Mouse (Mus musculus): ENCODE results near the gene Gfpt2. TPM values are rescaled to one million over a fixed set of nuclear protein-coding genes. Genes with fewer than 3 reads are reported as not detected.
"Not testable (repeated sequence)": the region's sequence is repeated elsewhere in the genome, so short reads cannot be mapped to it uniquely, and the experiment has no call there.

The Gfpt2 gene
- total RNA-seq, 4 experiments from 2014 or later: 4.2 to 8.5 (median 6.7) TPM

- DNase-seq (ENCODE audit: low spot score in 2 of 2): no peak
Measured at GRCm38 (mm10) chr11:49793131-49793530, 847 bp upstream of the Gfpt2 start.

GRCm38 (mm10) chr11:49794342-49795144 is 565 bp downstream of the Gfpt2 start:
- no peak for DNase-seq (ENCODE audit: low spot score in 2 of 2)

GRCm38 (mm10) chr11:49798931-49799330 is 5.0 kb downstream of the Gfpt2 start:
- DNase-seq (ENCODE audit: low spot score in 2 of 2): no peak

GRCm38 (mm10) chr11:49801516-49801915 is 7.5 kb downstream of the Gfpt2 start:
- no peak for DNase-seq (ENCODE audit: low spot score in 2 of 2)

GRCm38 (mm10) chr11:49803801-49804200 is 9.8 kb downstream of the Gfpt2 start:
- DNase-seq (ENCODE audit: low spot score in 2 of 2): no peak

GRCm38 (mm10) chr11:49806218-49806617 is 12.2 kb downstream of the Gfpt2 start:
- DNase-seq (ENCODE audit: low spot score in 2 of 2): no peak

- DNase-seq (ENCODE audit: low spot score in 2 of 2): no peak
Measured at GRCm38 (mm10) chr11:49808946-49809345, 15.0 kb downstream of the Gfpt2 start.

GRCm38 (mm10) chr11:49810696-49811095 is 16.7 kb downstream of the Gfpt2 start:
- DNase-seq (ENCODE audit: low spot score in 2 of 2): not testable (repeated sequence)

- DNase-seq (ENCODE audit: low spot score in 2 of 2): peak in 1 of 2 experiments; percentile 11
Measured at GRCm38 (mm10) chr11:49811099-49811541, 17.1 kb downstream of the Gfpt2 start.

- no peak for DNase-seq (ENCODE audit: low spot score in 2 of 2)
Measured at GRCm38 (mm10) chr11:49811879-49812278, 17.9 kb downstream of the Gfpt2 start.

- DNase-seq (ENCODE audit: low spot score in 2 of 2): peak; percentile 73 to 83
Measured at GRCm38 (mm10) chr11:49818869-49819566, 25.0 kb downstream of the Gfpt2 start.

- no peak for DNase-seq (ENCODE audit: low spot score in 2 of 2)
Measured at GRCm38 (mm10) chr11:49819676-49820075, 25.7 kb downstream of the Gfpt2 start.

GRCm38 (mm10) chr11:49820928-49821327 is 26.9 kb downstream of the Gfpt2 start:
- DNase-seq (ENCODE audit: low spot score in 2 of 2): no peak

- DNase-seq (ENCODE audit: low spot score in 2 of 2): no peak
Measured at GRCm38 (mm10) chr11:49821546-49821945, 27.6 kb downstream of the Gfpt2 start.

GRCm38 (mm10) chr11:49822337-49822736 is 28.4 kb downstream of the Gfpt2 start:
- DNase-seq (ENCODE audit: low spot score in 2 of 2): no peak

- no peak for DNase-seq (ENCODE audit: low spot score in 2 of 2)
Measured at GRCm38 (mm10) chr11:49824896-49825295, 30.9 kb downstream of the Gfpt2 start.

- no peak for DNase-seq (ENCODE audit: low spot score in 2 of 2)
Measured at GRCm38 (mm10) chr11:49827243-49827642, 33.3 kb downstream of the Gfpt2 start.

GRCm38 (mm10) chr11:49829176-49829745 is 35.3 kb downstream of the Gfpt2 start:
- DNase-seq (ENCODE audit: low spot score in 2 of 2): no peak

- no peak for DNase-seq (ENCODE audit: low spot score in 2 of 2)
Measured at GRCm38 (mm10) chr11:49831980-49832379, 38.0 kb downstream of the Gfpt2 start.

- no peak for DNase-seq (ENCODE audit: low spot score in 2 of 2)
Measured at GRCm38 (mm10) chr11:49832962-49833361, 39.0 kb downstream of the Gfpt2 start.

GRCm38 (mm10) chr11:49834248-49834647 is 40.3 kb downstream of the Gfpt2 start:
- DNase-seq (ENCODE audit: low spot score in 2 of 2): no peak

- DNase-seq (ENCODE audit: low spot score in 2 of 2): no peak
Measured at GRCm38 (mm10) chr11:49835257-49835956, 41.4 kb downstream of the Gfpt2 start.

Measured in layer of hippocampus, adult 8-10 months (tissue).